Mouse (Mus musculus): ENCODE results near the gene Gcnt1.

DNA sequence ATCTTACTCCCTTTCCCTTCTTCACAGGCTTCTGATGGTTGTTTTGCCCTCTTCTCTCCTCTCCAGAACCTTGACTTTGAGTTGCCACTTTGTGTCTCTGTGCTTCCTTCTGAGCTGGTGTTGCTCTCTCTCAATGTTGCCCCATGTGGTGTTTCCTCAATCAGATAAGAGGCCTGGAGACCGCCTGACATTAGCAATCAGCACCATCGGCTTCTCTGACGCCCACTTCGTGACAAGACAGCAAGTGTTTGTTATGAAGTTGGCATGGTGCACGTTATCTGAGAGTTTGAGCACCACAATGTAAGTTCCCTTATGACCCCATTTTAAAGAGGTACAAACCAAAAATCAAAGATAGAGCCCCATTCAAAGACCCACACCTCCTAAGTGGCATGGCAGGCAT lies 76.6 kb downstream of the Gcnt1 start:
- TF ChIP-seq CTCF (IDR thresholded peaks at IDR 0.05; ENCODE audit: borderline replicate concordance, insufficient read depth, low read depth, low read length) = no peak
- no peak for TF ChIP-seq POLR2A (IDR thresholded peaks at IDR 0.05; ENCODE audit: borderline replicate concordance, insufficient read depth, low read length)
